Comparison of ENCODE assay signal across 33 mouse cellular contexts in genomic region chr17:36206846-36207245, GRCm38 (mm10). TPM values are rescaled to one million over a fixed set of nuclear protein-coding genes. Genes with fewer than 3 reads are reported as not detected.
A peak's percentile ranks its signal among the peaks of the same experiment; 100 is the strongest.
DNase-seq lines count a peak whose midpoint lies in the region; ATAC-seq and TF ChIP-seq lines count a peak whose summit lies in the region.
"Had no signal": no experiment of that assay in that cellular context is flagged by ENCODE, and none has a peak within 500 bp of the region (broad histone marks: within the 10 kb centered on the region; RNA-seq: fewer than 3 reads in every experiment).

No protein-coding gene starts in this region.

- H3K9me3 ChIP-seq in midbrain, embryonic 11.5 days (ENCODE audit: control insufficient read depth, low read length) = no peaks in the 10 kb centered on the region
- no peaks in the 10 kb centered on the region for H3K9me3 ChIP-seq in midbrain, postnatal 0 days (ENCODE audit: low read length)
- H3K9me3 ChIP-seq: embryonic facial prominence, embryonic 12.5 days; embryonic facial prominence, embryonic 15.5 days; hindbrain, embryonic 12.5 days; hindbrain, embryonic 15.5 days had no signal

- no peak overlapping the region for H3K4me2 ChIP-seq in midbrain, embryonic 11.5 days
- no peak overlapping the region for H3K4me2 ChIP-seq in midbrain, postnatal 0 days (ENCODE audit: low read depth, low read length, poor library complexity, severe bottlenecking)

- peaks cover 16% of the 10 kb centered on the region for H3K27me3 ChIP-seq in midbrain, embryonic 11.5 days (ENCODE audit: control insufficient read depth, insufficient read depth, low read length)
- H3K27me3 ChIP-seq in midbrain, postnatal 0 days (ENCODE audit: insufficient read depth, low read length) = peaks cover 15% of the 10 kb centered on the region; the same call in 1 of the 2 replicates
- H3K27me3 ChIP-seq: Patski had no signal

- DNase-seq in midbrain, embryonic 11.5 days (ENCODE audit: low spot score, missing footprints) = peak; percentile 71
- no peak for DNase-seq in midbrain, postnatal 0 days (ENCODE audit: low spot score)
- DNase-seq in NIH3T3 (ENCODE audit: low read depth) = peak; percentile 0
- DNase-seq in adrenal gland, postnatal 4 days (ENCODE audit: low spot score in 2 of 2) = no peak
- DNase-seq in left cerebral cortex, adult 2 months (ENCODE audit: extremely low spot score in 1 of 2, low spot score in 2 of 2) = no peak
- DNase-seq: adrenal gland, adult 2 months; adrenal gland, postnatal 14 days; cerebellum, adult 11-12 months; cerebellum, adult 8-10 months; cerebellum, postnatal 36 days; forebrain, postnatal 0 days; gastrocnemius, adult 2 months; gastrocnemius, postnatal 14 days; heart, adult 2 months had no signal

- peaks cover 2% of the 10 kb centered on the region; the same call in 1 of the 2 replicates for H3K4me1 ChIP-seq in midbrain, embryonic 11.5 days (ENCODE audit: control insufficient read depth, insufficient read depth, low read length)
- H3K4me1 ChIP-seq in midbrain, postnatal 0 days (ENCODE audit: insufficient read depth, low read length) = no peaks in the 10 kb centered on the region

- ATAC-seq in midbrain, embryonic 11.5 days (ENCODE audit: low FRiP score) = no peak
- ATAC-seq in midbrain, postnatal 0 days (ENCODE audit: low FRiP score) = no peak
- ATAC-seq in granulocyte monocyte progenitor cell, adult 5-6 weeks (replicated peaks; ENCODE audit: poor library complexity, severe bottlenecking) = 0 out of 2 replicates have a peak, but pooled peaks have one; percentile 16
- ATAC-seq: forebrain, embryonic 14.5 days; forebrain, postnatal 0 days; Patski had no signal

- no peak overlapping the region for H3K4me3 ChIP-seq in midbrain, embryonic 11.5 days (ENCODE audit: low read depth, low read length)
- no peak overlapping the region for H3K4me3 ChIP-seq in midbrain, postnatal 0 days (ENCODE audit: low read depth, low read length)
- no peak overlapping the region for H3K4me3 ChIP-seq in left cerebral cortex, adult 2 months
- H3K4me3 ChIP-seq: heart, adult 2 months had no signal

- intact Hi-C loops in left cerebral cortex, adult 2 months (cut with DNase I) = no loop called here

- no peak overlapping the region for H3K27ac ChIP-seq in midbrain, embryonic 11.5 days (ENCODE audit: low read depth, low read length)
- H3K27ac ChIP-seq in midbrain, postnatal 0 days (ENCODE audit: low read depth, low read length) = no peak overlapping the region
- H3K27ac ChIP-seq in left cerebral cortex, adult 2 months = no peak overlapping the region
- H3K27ac ChIP-seq: embryonic facial prominence, embryonic 12.5 days; embryonic facial prominence, embryonic 15.5 days; gastrocnemius, adult 2 months; heart, adult 2 months; hindbrain, embryonic 12.5 days; hindbrain, embryonic 15.5 days had no signal

- no peak overlapping the region for H3K9ac ChIP-seq in midbrain, embryonic 11.5 days (ENCODE audit: low read length)
- H3K9ac ChIP-seq in midbrain, postnatal 0 days (replicated peaks; ENCODE audit: low read length, poor library complexity, severe bottlenecking) = no peak overlapping the region
- H3K9ac ChIP-seq: embryonic facial prominence, embryonic 12.5 days; embryonic facial prominence, embryonic 15.5 days; forebrain, postnatal 0 days; hindbrain, embryonic 12.5 days; hindbrain, embryonic 15.5 days had no signal

- no peak for TF ChIP-seq CTCF in midbrain, postnatal 0 days (IDR thresholded peaks at IDR 0.05)
- no peak for TF ChIP-seq CTCF in left cerebral cortex, adult 2 months (IDR thresholded peaks at IDR 0.05)

- no peaks in the 10 kb centered on the region for H3K36me3 ChIP-seq in midbrain, embryonic 11.5 days (ENCODE audit: control insufficient read depth, insufficient read depth, low read length)
- H3K36me3 ChIP-seq in midbrain, postnatal 0 days (ENCODE audit: insufficient read depth, low read length) = no peaks in the 10 kb centered on the region
- H3K36me3 ChIP-seq: embryonic facial prominence, embryonic 12.5 days; embryonic facial prominence, embryonic 15.5 days; hindbrain, embryonic 12.5 days; hindbrain, embryonic 15.5 days had no signal

RNA-seq across cellular contexts. Expression of gene H2-T3, which starts 16.8 kb away (rescaled TPM):
- polyA plus RNA-seq in midbrain, embryonic 11.5 days (2014; fragmentation: Nextera tagmentation; extraction: Ambion mirVana) = not detected in 2 replicates
- not detected in 2 replicates for total RNA-seq in midbrain, postnatal 0 days (2014; rRNA removed)
- polyA plus RNA-seq in midbrain, postnatal 0 days (2015; fragmentation: Nextera tagmentation; extraction: Ambion mirVana) = not detected in 2 replicates
- total RNA-seq in granulocyte monocyte progenitor cell, adult 5-6 weeks (2014; fragmentation: Nextera tagmentation) = not detected in 2 replicates
- total RNA-seq in granulocyte monocyte progenitor cell, adult 5-6 weeks (2017) = not detected in 2 replicates
- not detected for total RNA-seq in adrenal gland, postnatal 4 days (2021)
- not detected for total RNA-seq in left cerebral cortex, adult 2 months (2021)
- total RNA-seq: adrenal gland, adult 2 months; forebrain, postnatal 0 days; gastrocnemius, adult 2 months; gastrocnemius, postnatal 14 days; heart, adult 2 months; heart, postnatal 25 days had no signal
- polyA plus RNA-seq: adrenal gland, adult 2 months; brain, embryonic 14.5 days; cortical plate, adult 2 months; embryonic facial prominence, embryonic 12.5 days; embryonic facial prominence, embryonic 15.5 days; forebrain, embryonic 11.5 days; forebrain, embryonic 14.5 days; forebrain, postnatal 0 days; frontal cortex, adult 2 months; heart, adult 2 months; heart, embryonic 11.5 days; heart, embryonic 14.5 days; heart, postnatal 0 days; hindbrain, embryonic 12.5 days; hindbrain, embryonic 15.5 days; Patski had no signal

RNA-seq across cellular contexts. Expression of gene Gm8909, which starts 38.5 kb away (rescaled TPM):
- polyA plus RNA-seq in midbrain, embryonic 11.5 days (2014; fragmentation: Nextera tagmentation; extraction: Ambion mirVana) = 0.16 TPM in 1 of 2 replicates, not detected in the other
- total RNA-seq in midbrain, postnatal 0 days (2014; rRNA removed) = not detected in 2 replicates
- not detected in 2 replicates for polyA plus RNA-seq in midbrain, postnatal 0 days (2015; fragmentation: Nextera tagmentation; extraction: Ambion mirVana)
- not detected in 2 replicates for total RNA-seq in granulocyte monocyte progenitor cell, adult 5-6 weeks (2014; fragmentation: Nextera tagmentation)
- not detected in 2 replicates for total RNA-seq in granulocyte monocyte progenitor cell, adult 5-6 weeks (2017)
- total RNA-seq in adrenal gland, postnatal 4 days (2021) = under 1 TPM in 1 of 2 experiments, not detected in 1; 0.50 TPM
- total RNA-seq in left cerebral cortex, adult 2 months (2021) = not detected
- total RNA-seq: adrenal gland, adult 2 months; adrenal gland, postnatal 14 days; ES-E14; forebrain, postnatal 0 days; gastrocnemius, adult 2 months; gastrocnemius, postnatal 14 days; gastrocnemius, postnatal 4 days; heart, postnatal 25 days; hematopoietic stem cell, adult 5-6 weeks had no signal
- polyA plus RNA-seq: adrenal gland, adult 2 months; brain, embryonic 14.5 days; cortical plate, adult 2 months; embryonic facial prominence, embryonic 12.5 days; embryonic facial prominence, embryonic 15.5 days; forebrain, embryonic 11.5 days; forebrain, embryonic 14.5 days; forebrain, postnatal 0 days; frontal cortex, adult 2 months; heart, adult 2 months; heart, embryonic 11.5 days; heart, embryonic 14.5 days; heart, postnatal 0 days; hindbrain, embryonic 12.5 days; hindbrain, embryonic 15.5 days; intestine, embryonic 14.5 days; Patski had no signal

RNA-seq across cellular contexts. Expression of gene Rpp21, which starts 51.0 kb away (rescaled TPM):
- 80.7 and 83.2 TPM in 2 replicates for polyA plus RNA-seq in midbrain, embryonic 11.5 days (2014; fragmentation: Nextera tagmentation; extraction: Ambion mirVana)
- total RNA-seq in midbrain, postnatal 0 days (2014; rRNA removed) = 47.7 and 48.5 TPM in 2 replicates
- polyA plus RNA-seq in midbrain, postnatal 0 days (2015; fragmentation: Nextera tagmentation; extraction: Ambion mirVana) = 169 and 187 TPM in 2 replicates
- 54.4 and 61.3 TPM in 2 replicates for total RNA-seq in granulocyte monocyte progenitor cell, adult 5-6 weeks (2014; fragmentation: Nextera tagmentation)
- 25.9 and 30.1 TPM in 2 replicates for total RNA-seq in granulocyte monocyte progenitor cell, adult 5-6 weeks (2017)
- total RNA-seq in adrenal gland, postnatal 4 days (2021) = 10 to 100 TPM; 41.5 to 45.2 TPM
- 10 to 100 TPM; 44.5 to 45.1 TPM for total RNA-seq in left cerebral cortex, adult 2 months (2021)

Comparison
In these comparisons a context has a peak if more than half of its experiments do, and no peak if none do; other contexts are left out.
1. DNase-seq: peak in midbrain, embryonic 11.5 days (single experiment) and NIH3T3 (single experiment); none in midbrain, postnatal 0 days (single experiment), adrenal gland, postnatal 4 days (0 of 2) and left cerebral cortex, adult 2 months (0 of 2).